Mouse (Mus musculus) limb, embryonic 11.5 days (tissue): ENCODE measurements around the gene Ino80. TPM values are rescaled to one million over a fixed set of nuclear protein-coding genes. Genes with fewer than 3 reads are reported as not detected.

Experiments
- ATAC-seq: fragments of 200-750 bp; cut with Nextera tagmentation; 2 replicates; pipeline ENCODE4 v1.8.0; 2017; ENCODE audit warnings: low read depth; ENCODE audit not compliant: insufficient number of reproducible peaks, low FRiP score, low TSS enrichment
- DNase-seq: peaks from one replicate; pipeline ENCODE4 v3.0.0-alpha.2; 2015; ENCODE audit warnings: low spot score
- H3K27ac ChIP-seq: fragments of 300-500 bp; sonication (generic); replicated peaks from 2 replicates; pipeline ENCODE4 v1.5.1; 2014; ENCODE audit warnings: low read depth, mild to moderate bottlenecking, low read length
- H3K27me3 ChIP-seq: fragments of 300-500 bp; sonication (generic); 2 replicates; pipeline ENCODE4 v1.6.1; 2014; ENCODE audit warnings: mild to moderate bottlenecking, low read length, mixed read lengths; ENCODE audit not compliant: control insufficient read depth, insufficient read depth
- H3K36me3 ChIP-seq: fragments of 300-500 bp; sonication (generic); 2 replicates; pipeline ENCODE4 v1.6.1; 2014; ENCODE audit warnings: mild to moderate bottlenecking, low read length, moderate library complexity, mixed read lengths; ENCODE audit not compliant: control insufficient read depth, insufficient read depth
- H3K4me1 ChIP-seq: fragments of 300-500 bp; sonication (generic); 2 replicates; pipeline ENCODE4 v1.6.1; 2014; ENCODE audit warnings: low read length, mixed read lengths; ENCODE audit not compliant: control insufficient read depth, insufficient read depth
- H3K4me2 ChIP-seq: fragments of 300-500 bp; sonication (generic); 2 replicates; pipeline ENCODE4 v1.6.1; 2014; ENCODE audit warnings: low read depth, mild to moderate bottlenecking, moderate library complexity; ENCODE audit not compliant: severe bottlenecking
- H3K4me3 ChIP-seq: fragments of 300-500 bp; sonication (generic); 2 replicates; pipeline ENCODE4 v1.5.1; 2014; ENCODE audit warnings: low read depth, low read length
- H3K9ac ChIP-seq: fragments of 300-500 bp; sonication (generic); 2 replicates; pipeline ENCODE4 v1.6.1; 2014; ENCODE audit warnings: mild to moderate bottlenecking, low read length
- H3K9me3 ChIP-seq: fragments of 300-500 bp; sonication (generic); 2 replicates; pipeline ENCODE4 v1.6.1; 2016; ENCODE audit warnings: low read length; ENCODE audit not compliant: control insufficient read depth
- WGBS: fragments of 180-500 bp; shearing (Covaris S2); extraction: QIAGEN DNeasy Blood & Tissue Kit; methylation state at CpG from one replicate; pipeline ENCODE4 v1.1.7; 2014; 5-methylcytosine and 5-hydroxymethylcytosine counted together
- polyA plus RNA-seq: library from polyadenylated mRNA; unstranded; fragments of >200 nt; fragmentation: Nextera tagmentation; extraction: Ambion mirVana; gene quantifications from 2 replicates; pipeline ENCODE4 v1.2.1, GENCODE M21; 2014

Ino80 gene
- polyA plus RNA-seq, 1 experiment from 2014 or later: 5.2 TPM

GRCm38 (mm10) chr2:119388266-119388665 is 89.2 kb downstream of the Ino80 start:
- H3K9me3 ChIP-seq: no peaks in the 10 kb centered on the region
- ATAC-seq: no peak
- 97% methylated on average over 1 of the region's 1 CpGs for WGBS

GRCm38 (mm10) chr2:119379455-119379854 is 98.0 kb downstream of the Ino80 start:
- no peaks in the 10 kb centered on the region for H3K27me3 ChIP-seq
- H3K9ac ChIP-seq: no peak overlapping the region
- H3K4me1 ChIP-seq: no peaks in the 10 kb centered on the region
- H3K27ac ChIP-seq: no peak overlapping the region
- H3K4me3 ChIP-seq: no peak overlapping the region
- H3K36me3 ChIP-seq: peaks cover 26% of the 10 kb centered on the region
- DNase-seq (no peak), ATAC-seq (no peak)
- 89% methylated on average over 3 of the region's 3 CpGs for WGBS
- no peak overlapping the region for H3K4me2 ChIP-seq
- H3K9me3 ChIP-seq: no peaks in the 10 kb centered on the region

More at GRCm38 (mm10) chr2:119388266-119388665, 89.2 kb downstream of the Ino80 start:
- no peak overlapping the region for H3K4me2 ChIP-seq
- H3K4me3 ChIP-seq: no peak overlapping the region
- no peak overlapping the region for H3K9ac ChIP-seq
- H3K36me3 ChIP-seq: peaks cover 8% of the 10 kb centered on the region; the same call in 1 of the 2 replicates
- H3K27ac ChIP-seq: no peak overlapping the region
- no peak for DNase-seq
- H3K4me1 ChIP-seq: no peaks in the 10 kb centered on the region
- no peaks in the 10 kb centered on the region for H3K27me3 ChIP-seq

GRCm38 (mm10) chr2:119377826-119378225 is 99.7 kb downstream of the Ino80 start:
- no peak for ATAC-seq
- no peak overlapping the region for H3K4me3 ChIP-seq
- H3K27ac ChIP-seq: no peak overlapping the region
- H3K4me2 ChIP-seq: no peak overlapping the region
- H3K9ac ChIP-seq: no peak overlapping the region
- no peaks in the 10 kb centered on the region for H3K9me3 ChIP-seq
- no peaks in the 10 kb centered on the region for H3K27me3 ChIP-seq
- WGBS: 96% methylated on average over 3 of the region's 3 CpGs
- no peaks in the 10 kb centered on the region for H3K4me1 ChIP-seq
- peaks cover 32% of the 10 kb centered on the region for H3K36me3 ChIP-seq
- DNase-seq: no peak

- Histone ChIP-seq H3K9me3 (no peaks in the 10 kb centered on the region), H3K27ac (no peak overlapping the region), H3K4me1 (no peaks in the 10 kb centered on the region), H3K4me3 (no peak overlapping the region), H3K9ac (no peak overlapping the region), H3K36me3 (peaks cover 33% of the 10 kb centered on the region), H3K4me2 (no peak overlapping the region), H3K27me3 (no peaks in the 10 kb centered on the region)
- 86% methylated on average over 9 of the region's 9 CpGs for WGBS
- ATAC-seq (no peak), DNase-seq (no peak)
These were observed 100.2 kb downstream of the Ino80 start for GRCm38 (mm10) chr2:119377286-119377685.

- ATAC-seq: no peak
- H3K4me2 ChIP-seq: no peak overlapping the region
- H3K4me3 ChIP-seq: no peak overlapping the region
- H3K9ac ChIP-seq: no peak overlapping the region
- H3K9me3 ChIP-seq: no peaks in the 10 kb centered on the region
- H3K27ac ChIP-seq: no peak overlapping the region
- WGBS: 96% methylated on average over 10 of the region's 10 CpGs
- peaks cover 10% of the 10 kb centered on the region; the same call in 1 of the 2 replicates for H3K36me3 ChIP-seq
- H3K4me1 ChIP-seq: no peaks in the 10 kb centered on the region
- no peak for DNase-seq
- no peaks in the 10 kb centered on the region for H3K27me3 ChIP-seq
These were observed 107.4 kb downstream of the Ino80 start for GRCm38 (mm10) chr2:119370116-119370515.

DNA sequence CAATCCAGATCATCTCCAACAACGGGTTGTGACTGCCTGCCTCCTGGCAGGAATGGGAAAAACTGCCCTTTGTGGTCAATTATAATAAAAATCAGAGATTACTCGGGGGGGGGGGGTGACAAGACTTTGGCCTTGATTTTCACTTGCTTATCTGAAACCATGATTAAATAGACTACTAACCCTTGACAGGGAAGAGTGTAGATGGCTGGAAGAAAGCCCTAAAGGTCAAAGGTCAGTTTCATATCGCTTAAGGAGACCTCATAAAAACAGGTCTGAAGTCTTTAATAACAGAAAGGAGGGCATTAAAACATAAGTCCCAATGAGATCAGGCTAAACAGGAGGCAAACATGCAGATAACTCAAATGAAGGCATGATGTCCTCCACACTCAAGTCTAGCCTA is 110.1 kb downstream of the Ino80 start:
- Histone ChIP-seq H3K27ac (no peak overlapping the region), H3K4me1 (no peaks in the 10 kb centered on the region), H3K4me3 (no peak overlapping the region), H3K9me3 (no peaks in the 10 kb centered on the region), H3K27me3 (no peaks in the 10 kb centered on the region), H3K36me3 (peaks cover 1% of the 10 kb centered on the region; the same call in 1 of the 2 replicates), H3K9ac (no peak overlapping the region), H3K4me2 (no peak overlapping the region)
- 75% methylated on average over 3 of the region's 3 CpGs for WGBS
- no peak for DNase-seq
- ATAC-seq: no peak

GRCm38 (mm10) chr2:119364969-119365368 is 112.5 kb downstream of the Ino80 start:
- Histone ChIP-seq H3K4me3 (no peak overlapping the region), H3K4me1 (no peaks in the 10 kb centered on the region), H3K27me3 (no peaks in the 10 kb centered on the region), H3K27ac (no peak overlapping the region), H3K9me3 (no peaks in the 10 kb centered on the region), H3K36me3 (no peaks in the 10 kb centered on the region), H3K9ac (no peak overlapping the region), H3K4me2 (no peak overlapping the region)
- DNase-seq (no peak), ATAC-seq (no peak)
- 99% methylated on average over 3 of the region's 3 CpGs for WGBS

DNA sequence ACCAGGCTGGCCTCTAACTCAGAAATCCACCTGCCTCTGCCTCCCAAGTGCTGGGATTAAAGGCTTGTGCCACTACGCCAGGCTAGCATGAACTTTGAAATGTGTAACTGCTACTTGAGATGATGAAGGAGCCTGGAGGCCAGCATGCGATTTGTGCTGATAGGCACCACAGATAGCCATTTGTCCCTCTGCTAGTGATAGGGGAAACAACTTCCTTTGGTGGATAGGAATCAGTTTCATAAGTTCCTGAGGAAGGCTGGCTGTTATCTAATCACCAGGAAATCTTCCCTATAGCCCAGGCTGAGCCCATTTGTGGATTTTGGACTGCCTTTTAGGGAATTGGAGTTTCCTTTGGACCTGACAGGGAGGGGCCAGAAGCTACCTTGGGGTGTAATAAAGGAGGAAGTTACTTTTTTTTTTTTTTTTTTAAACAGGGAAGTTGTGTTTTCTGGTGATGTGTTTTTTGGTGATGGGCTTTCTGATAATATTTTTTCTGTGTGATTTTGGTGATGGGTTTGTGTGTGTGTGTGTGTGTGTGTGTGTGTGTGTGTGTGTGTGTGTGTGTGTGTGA is 117.7 kb downstream of the Ino80 start:
- H3K4me2 ChIP-seq: no peak overlapping the region
- no peak overlapping the region for H3K9ac ChIP-seq
- H3K27ac ChIP-seq: no peak overlapping the region
- DNase-seq: no peak
- H3K9me3 ChIP-seq: no peaks in the 10 kb centered on the region
- ATAC-seq: no peak
- H3K36me3 ChIP-seq: no peaks in the 10 kb centered on the region
- no peaks in the 10 kb centered on the region for H3K4me1 ChIP-seq
- no peak overlapping the region for H3K4me3 ChIP-seq
- H3K27me3 ChIP-seq: no peaks in the 10 kb centered on the region
- WGBS: 79% methylated on average over 2 of the region's 2 CpGs

GRCm38 (mm10) chr2:119358249-119358648 is 119.2 kb downstream of the Ino80 start:
- Histone ChIP-seq H3K4me1 (no peaks in the 10 kb centered on the region), H3K4me3 (no peak overlapping the region), H3K27me3 (no peaks in the 10 kb centered on the region), H3K36me3 (no peaks in the 10 kb centered on the region), H3K27ac (no peak overlapping the region), H3K4me2 (no peak overlapping the region), H3K9ac (no peak overlapping the region), H3K9me3 (no peaks in the 10 kb centered on the region; the same call in 1 of the 2 replicates)
- no peak for ATAC-seq
- 90% methylated on average over 6 of the region's 6 CpGs for WGBS
- no peak for DNase-seq
